Mouse (Mus musculus): Measurements from ENCODE around the gene Sec61g.

Sec61g gene

GRCm38 (mm10) chr11:16508052-16508654 is at the start of gene Sec61g:
Gene Sec61g, minus strand, starts transcription at chr11:16508484.
- in situ Hi-C loops (cut with MboI, MseI) = loop anchor here (5.0 to 25.0 kb wide), 4 partner anchors 444 to 1447 kb away; partner anchors contain the start of genes Etaa1 (in 1 of the 2), Fbxo48 (in 1 of the 2), Pno1 (in 1 of the 2) and Ppp3r1 (in 1 of the 2)

DNA sequence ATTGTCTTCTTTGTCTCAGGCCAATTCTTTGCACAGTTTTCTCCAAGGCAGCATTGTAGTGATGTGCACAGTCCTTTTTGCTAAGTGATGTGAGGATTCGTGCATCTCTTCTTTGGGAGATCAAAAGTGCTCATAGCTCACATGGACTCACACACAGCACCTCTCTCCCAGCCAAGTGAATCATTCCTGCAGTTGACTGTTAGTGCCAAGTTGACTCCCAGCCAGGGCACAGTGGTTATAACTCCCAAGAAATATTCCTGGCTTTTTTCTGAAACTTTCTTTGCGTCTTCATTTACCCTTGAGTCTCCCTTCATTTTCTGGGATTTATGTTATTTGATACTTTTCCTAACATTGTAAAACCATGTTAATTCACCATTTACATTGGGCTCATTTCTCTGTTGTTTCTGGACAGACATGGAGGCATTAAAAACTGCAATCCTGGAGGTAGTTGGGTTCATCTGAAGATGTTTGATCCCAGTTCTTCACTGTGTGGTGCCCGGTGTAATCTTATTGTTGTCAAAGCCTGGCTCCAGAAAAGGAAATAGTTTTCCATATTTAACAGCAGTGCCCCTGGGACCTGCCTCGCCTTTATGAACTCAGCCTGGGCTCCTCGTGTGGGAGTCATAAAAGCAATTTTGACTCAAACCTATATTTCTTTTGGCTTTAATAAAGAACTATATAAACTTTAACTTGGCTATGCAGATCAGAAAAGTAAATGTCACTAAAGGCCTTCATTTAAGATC is 38.3 kb upstream of the Sec61g start:
- in situ Hi-C loops (cut with MboI, MseI) = no loop called here

DNA sequence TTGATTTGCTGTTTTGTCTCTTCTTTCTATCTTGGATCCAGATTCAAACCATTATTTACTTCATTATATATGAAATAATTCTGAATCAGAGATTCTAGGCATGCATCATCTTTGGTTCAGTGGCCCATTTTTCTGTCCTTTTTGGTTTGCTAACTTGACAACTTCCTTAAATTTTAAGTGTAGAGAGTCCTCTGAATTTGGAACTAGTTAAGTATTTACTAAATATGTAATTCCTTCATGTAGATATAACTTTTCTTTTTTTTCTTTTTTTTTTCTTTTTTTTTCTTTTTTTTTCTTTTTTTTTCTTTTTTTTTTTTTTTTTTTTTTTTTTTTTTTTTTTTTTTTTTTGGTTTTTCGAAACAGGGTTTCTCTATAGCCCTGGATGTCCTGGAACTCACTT is 29.1 kb upstream of the Sec61g start:
- in situ Hi-C loops (cut with MboI, MseI) = no loop called here

GRCm38 (mm10) chr11:16534582-16535553 is 26.6 kb upstream of the Sec61g start:
- in situ Hi-C loops (cut with MboI, MseI) = no loop called here

DNA sequence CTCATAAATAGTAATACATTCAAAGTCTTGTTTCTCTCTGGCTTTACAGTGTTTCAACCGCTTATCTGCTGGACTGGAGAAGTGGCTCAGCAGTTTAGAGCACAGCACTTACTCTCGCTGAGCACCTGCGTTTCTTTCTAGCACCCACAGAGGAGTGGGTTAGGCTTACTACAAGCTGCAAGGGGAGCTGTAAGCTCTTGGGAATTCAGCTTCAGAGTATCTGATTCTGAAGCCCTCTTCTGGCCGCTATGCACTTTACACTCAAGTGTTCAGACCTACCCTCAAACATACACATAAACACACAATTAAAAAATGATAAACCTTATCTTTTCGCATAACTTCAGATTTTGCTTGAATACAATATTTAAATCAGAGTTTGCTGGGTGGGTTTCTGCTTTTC is 24.6 kb upstream of the Sec61g start:
- in situ Hi-C loops (cut with MboI, MseI) = no loop called here

GRCm38 (mm10) chr11:16528909-16529308 is 20.6 kb upstream of the Sec61g start:
- in situ Hi-C loops (cut with MboI, MseI) = loop anchor here in 1 of 2 experiments (5.0 kb wide), 1 partner anchor 423 kb away; the partner anchor contains the start of gene Fbxo48

GRCm38 (mm10) chr11:16528391-16528790 is 20.1 kb upstream of the Sec61g start:
- in situ Hi-C loops (cut with MboI, MseI) = loop anchor here in 1 of 2 experiments (5.0 kb wide), 1 partner anchor 424 kb away; the partner anchor contains the start of gene Fbxo48

DNA sequence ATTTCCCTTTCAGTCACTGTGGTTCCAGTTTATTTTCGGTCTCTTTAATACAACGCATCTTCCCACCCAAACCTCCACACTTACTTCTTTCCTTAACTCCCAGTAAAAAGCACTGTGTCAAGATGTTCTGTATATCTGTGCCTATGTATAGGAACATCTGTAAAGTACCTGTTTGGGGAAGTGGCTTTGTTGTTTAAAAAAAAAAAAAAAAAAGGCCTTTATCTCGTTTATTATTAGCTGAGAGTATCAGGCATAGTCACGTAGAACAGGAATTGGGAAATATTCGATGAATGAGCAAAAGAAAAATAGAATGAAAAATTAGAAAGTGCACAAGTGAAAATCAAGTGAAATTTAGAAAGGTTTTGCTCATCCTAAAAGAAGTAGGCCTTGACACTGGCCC is 19.5 kb upstream of the Sec61g start:
- in situ Hi-C loops (cut with MboI, MseI) = loop anchor here in 1 of 2 experiments (5.0 kb wide), 1 partner anchor 425 kb away; the partner anchor contains the start of gene Fbxo48

DNA sequence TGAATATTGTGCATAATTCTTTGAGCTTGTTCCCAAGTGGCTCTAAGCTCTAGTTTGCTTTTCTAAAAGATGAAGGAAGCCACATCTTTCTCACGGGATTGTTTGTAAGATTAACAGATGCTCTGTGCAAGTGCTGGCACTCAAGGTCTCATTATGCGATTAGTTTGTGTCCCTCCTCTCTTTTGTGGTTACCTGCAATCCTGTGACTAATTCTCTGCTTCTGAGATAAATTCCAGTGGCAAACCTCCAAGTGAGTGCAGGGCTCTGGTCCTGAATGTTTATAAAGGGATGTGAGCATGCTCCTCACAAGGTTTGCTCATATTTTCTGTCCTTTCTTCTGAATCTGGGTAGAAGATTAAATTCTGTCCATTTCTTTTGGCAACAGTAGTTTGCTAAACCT is 18.2 kb upstream of the Sec61g start:
- in situ Hi-C loops (cut with MboI, MseI) = loop anchor here in 1 of 2 experiments (5.0 kb wide), 1 partner anchor 426 kb away; the partner anchor contains the start of gene Fbxo48

GRCm38 (mm10) chr11:16525724-16526123 is 17.4 kb upstream of the Sec61g start:
- in situ Hi-C loops (cut with MboI, MseI) = loop anchor here in 1 of 2 experiments (5.0 kb wide), 1 partner anchor 427 kb away; the partner anchor contains the start of gene Fbxo48

DNA sequence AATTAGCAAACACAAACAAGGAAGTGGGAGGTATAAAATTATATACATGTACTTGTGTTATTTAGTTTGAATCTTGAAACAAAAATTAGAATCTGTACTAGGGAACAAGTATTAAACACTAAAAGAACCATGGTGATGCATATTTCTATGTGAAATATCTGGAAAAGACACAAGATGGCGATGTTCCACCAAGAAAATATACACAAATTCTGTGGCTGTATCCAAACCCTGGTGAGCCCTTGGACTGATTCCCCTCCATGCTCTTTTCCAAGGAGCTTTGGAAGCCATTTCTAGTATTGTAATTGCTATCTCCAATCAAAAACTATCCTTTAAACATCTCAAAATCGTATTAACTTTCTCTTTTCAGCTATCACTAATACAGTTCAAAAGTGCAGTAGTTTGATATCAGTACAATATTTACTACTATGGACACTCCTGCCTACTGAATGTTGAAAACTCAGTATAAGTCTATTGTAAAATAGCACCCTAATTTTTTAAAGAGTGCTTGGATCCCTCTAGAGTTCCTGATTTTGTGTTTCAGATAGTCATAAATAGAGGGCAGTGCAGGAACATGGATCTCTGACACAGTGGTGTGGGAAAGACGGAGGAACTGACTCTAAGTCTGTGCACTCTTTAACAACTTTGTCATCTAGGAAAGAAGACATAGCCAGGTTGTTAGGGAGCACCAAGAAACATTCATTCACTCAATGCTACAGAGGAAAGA is 16.8 kb upstream of the Sec61g start:
- in situ Hi-C loops (cut with MboI, MseI) = loop anchor here (5.0 to 25.0 kb wide), 3 partner anchors 427 to 687 kb away; partner anchors contain the start of genes Fbxo48 (in 1 of the 2), Pno1 (in 1 of the 2) and Ppp3r1 (in 1 of the 2)

- in situ Hi-C loops (cut with MboI, MseI) = loop anchor here (25.0 kb wide), 2 partner anchors 647 to 697 kb away; partner anchors contain the start of genes Pno1 (in 1 of the 2) and Ppp3r1 (in 1 of the 2)
These were observed 6.8 kb upstream of the Sec61g start for GRCm38 (mm10) chr11:16515081-16515480.

GRCm38 (mm10) chr11:16514221-16514620 is 5.9 kb upstream of the Sec61g start:
- in situ Hi-C loops (cut with MboI, MseI) = loop anchor here (5.0 to 25.0 kb wide), 3 partner anchors 358 to 698 kb away; partner anchors contain the start of genes Pno1 (in 1 of the 2) and Ppp3r1 (in 1 of the 2)

DNA sequence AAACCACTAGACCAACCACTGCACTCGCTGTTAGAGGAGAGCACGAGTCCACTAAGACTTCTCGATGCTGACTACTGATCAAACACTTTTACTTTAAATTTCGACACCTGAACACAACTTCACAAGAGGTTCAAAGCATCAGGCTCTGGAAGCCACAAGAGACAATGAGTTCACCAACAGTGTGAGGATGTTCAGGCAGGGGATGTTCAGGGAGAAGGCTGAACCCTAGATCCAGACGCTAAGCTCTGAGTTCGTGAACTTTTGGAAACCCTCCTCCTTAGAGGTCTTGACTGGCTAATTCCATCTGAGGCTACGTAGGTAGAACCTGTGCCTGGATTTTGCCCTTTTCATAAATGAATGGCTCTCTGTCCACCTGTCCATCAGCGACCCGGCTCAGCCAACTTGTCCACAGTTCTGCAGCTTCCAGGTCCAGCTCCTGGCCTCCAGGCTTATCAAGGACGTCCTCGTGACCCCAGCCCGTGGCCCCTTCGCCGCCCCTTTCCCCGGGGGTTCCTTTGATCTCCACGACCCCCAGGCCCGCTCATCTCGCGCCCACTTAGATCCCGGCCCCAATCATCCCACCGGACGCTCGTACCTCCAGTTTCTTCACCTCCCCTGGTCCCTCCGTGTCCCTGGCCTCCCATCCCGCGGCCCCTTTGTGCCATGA is 766 bp downstream of the Sec61g start:
- in situ Hi-C loops (cut with MboI, MseI) = loop anchor here (5.0 to 25.0 kb wide), 4 partner anchors 445 to 1447 kb away; partner anchors contain the start of genes Etaa1 (in 1 of the 2), Fbxo48 (in 1 of the 2), Pno1 (in 1 of the 2) and Ppp3r1 (in 1 of the 2)

- in situ Hi-C loops (cut with MboI, MseI) = loop anchor here (5.0 to 25.0 kb wide), 4 partner anchors 446 to 1449 kb away; partner anchors contain the start of genes Etaa1 (in 1 of the 2), Fbxo48 (in 1 of the 2), Pno1 (in 1 of the 2) and Ppp3r1 (in 1 of the 2)
These were observed 2.3 kb downstream of the Sec61g start for GRCm38 (mm10) chr11:16505999-16506398.

DNA sequence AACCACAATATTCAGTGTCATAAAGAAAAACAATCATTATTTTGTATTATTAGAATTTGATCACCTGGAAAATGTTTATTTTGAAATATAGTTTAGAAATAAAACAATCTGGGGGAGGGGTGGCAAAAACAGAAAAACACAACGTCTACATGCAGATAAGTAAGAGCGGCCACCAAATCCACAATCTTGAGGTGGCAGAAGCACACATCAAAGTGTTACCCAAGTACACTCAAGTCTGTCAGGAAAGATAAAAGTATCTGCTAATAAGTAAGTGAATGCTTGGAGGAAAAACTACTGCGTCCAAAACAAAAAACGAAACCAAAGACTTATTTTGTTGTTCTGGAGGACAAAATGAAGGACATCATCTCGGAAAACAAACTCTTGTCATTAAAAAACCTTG is 5.1 kb downstream of the Sec61g start:
- in situ Hi-C loops (cut with MboI, MseI) = loop anchor here (10.0 to 25.0 kb wide), 3 partner anchors 659 to 1452 kb away; partner anchors contain the start of genes Etaa1 (in 1 of the 2), Pno1 (in 1 of the 2) and Ppp3r1 (in 1 of the 2)

DNA sequence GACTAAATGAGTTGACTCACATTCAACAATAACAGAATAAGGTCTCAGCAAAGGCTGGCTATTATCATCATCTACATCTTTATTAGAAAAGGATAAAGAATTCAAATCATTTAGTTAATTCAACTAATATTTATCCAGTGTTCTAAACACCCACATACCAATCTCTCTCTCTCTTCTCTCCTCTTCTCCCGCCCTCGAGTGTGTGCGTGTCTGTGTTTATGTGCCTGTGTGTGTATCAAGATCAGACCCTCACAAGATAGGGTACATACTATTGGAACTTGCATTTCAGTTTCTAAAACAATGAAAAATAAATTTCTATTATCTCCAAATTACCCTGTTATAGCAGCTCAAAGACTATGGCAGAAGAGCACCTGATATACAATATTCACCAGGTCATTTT is 5.5 kb downstream of the Sec61g start:
- in situ Hi-C loops (cut with MboI, MseI) = loop anchor here (10.0 to 25.0 kb wide), 3 partner anchors 660 to 1452 kb away; partner anchors contain the start of genes Etaa1 (in 1 of the 2), Pno1 (in 1 of the 2) and Ppp3r1 (in 1 of the 2)

GRCm38 (mm10) chr11:16498756-16499680 is 9.3 kb downstream of the Sec61g start:
- in situ Hi-C loops (cut with MboI, MseI) = loop anchor here in 1 of 2 experiments (25.0 kb wide), 1 partner anchor 1463 kb away; the partner anchor contains the start of gene Etaa1
